Mouse (Mus musculus): ENCODE results near the gene Rimkla.
"Not testable (repeated sequence)": the region's sequence is repeated elsewhere in the genome, so short reads cannot be mapped to it uniquely, and the experiment has no call there.

The Rimkla gene

GRCm38 (mm10) chr4:119492291-119492932 lies at the start of gene Rimkla:
Gene Rimkla, minus strand, starts transcription at chr4:119492628.
- peak in 1 of 2 experiments; percentile 1 for DNase-seq (ENCODE audit: low spot score in 2 of 2)

- no peak for DNase-seq (ENCODE audit: low spot score in 2 of 2)
Measured at GRCm38 (mm10) chr4:119540533-119540890, 48.1 kb upstream of the Rimkla start.

DNA sequence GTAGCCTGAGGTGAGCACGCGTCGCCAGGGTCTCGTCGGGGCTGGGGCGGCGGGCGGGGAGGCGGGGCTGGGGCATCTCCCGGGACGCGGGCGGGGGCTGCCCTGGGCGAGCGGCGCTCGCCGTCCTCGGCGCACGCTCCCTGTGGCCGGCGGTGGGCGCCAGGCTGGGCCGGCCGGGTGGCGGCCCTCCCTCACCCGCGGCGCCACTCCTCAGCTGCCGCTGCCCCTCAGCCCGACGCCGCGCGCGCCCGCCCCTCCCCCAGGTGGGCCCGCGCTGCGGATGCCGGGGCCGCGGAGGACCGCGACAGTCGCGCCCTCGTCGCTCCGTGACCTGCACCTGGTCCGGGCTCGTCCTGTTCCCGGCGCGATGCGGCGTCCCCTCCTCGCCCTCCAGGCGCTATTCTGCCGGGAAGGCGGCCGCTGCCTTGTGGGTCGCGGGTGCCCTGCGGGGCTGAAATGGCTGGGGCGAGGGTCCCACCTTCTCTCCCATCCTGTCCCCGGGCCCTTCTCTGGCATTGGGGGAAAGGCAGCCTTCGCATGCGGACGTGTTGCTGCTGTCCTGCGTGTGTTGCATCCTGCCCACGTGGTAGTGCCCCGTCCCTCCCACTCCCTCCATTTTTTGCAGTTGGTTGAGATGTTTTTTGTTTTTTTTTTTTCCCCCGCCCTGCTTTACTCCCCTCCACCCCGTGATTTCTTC lies 47.6 kb upstream of the Rimkla start:
- peak; percentile 61 to 63 for DNase-seq (ENCODE audit: low spot score in 2 of 2)

DNA sequence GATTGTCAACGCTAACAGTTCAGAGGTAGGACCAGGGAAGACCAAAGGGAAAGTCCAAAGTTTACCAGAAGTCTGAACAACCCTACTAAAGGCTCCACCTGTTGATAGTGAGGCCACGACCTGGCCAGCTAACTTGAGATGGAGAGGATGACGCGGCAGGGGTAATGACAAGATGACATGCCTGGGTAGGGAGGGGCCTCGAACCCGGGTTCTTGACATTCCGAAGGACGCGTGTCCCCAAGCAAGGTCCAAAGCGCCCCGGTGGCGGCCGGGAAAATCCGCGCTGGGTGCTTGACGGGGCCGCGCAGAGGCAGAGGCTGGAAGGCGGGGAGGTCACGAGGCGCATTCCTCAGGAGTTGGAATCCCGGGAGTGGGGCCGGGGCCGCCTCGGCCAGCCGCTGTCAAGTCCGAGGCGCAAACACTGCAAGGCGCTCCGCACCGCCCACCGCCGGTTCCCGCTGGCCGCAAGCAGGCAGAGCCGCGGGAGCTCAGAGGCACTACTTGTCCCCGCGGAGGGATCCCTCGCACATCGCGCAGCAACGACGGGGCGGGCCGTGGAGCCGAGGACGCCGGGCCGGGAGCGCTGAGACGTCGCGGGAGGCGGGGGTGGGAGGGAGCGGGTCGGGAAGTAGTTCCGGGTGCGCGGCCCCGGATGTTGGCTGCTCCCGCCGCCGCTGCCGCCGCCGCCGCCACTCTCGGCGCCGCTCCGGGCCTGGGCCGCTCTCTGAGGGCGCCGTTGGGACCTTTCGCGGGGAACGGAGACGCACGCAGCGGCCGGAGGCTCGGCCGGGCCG lies 46.8 kb upstream of the Rimkla start, which contains the start of gene Frg2f1:
Gene Frg2f1, minus strand, starts transcription at position 499 of the 794 bp plus-strand sequence.
- DNase-seq (ENCODE audit: low spot score in 2 of 2), result peak; percentile 83 to 89

DNA sequence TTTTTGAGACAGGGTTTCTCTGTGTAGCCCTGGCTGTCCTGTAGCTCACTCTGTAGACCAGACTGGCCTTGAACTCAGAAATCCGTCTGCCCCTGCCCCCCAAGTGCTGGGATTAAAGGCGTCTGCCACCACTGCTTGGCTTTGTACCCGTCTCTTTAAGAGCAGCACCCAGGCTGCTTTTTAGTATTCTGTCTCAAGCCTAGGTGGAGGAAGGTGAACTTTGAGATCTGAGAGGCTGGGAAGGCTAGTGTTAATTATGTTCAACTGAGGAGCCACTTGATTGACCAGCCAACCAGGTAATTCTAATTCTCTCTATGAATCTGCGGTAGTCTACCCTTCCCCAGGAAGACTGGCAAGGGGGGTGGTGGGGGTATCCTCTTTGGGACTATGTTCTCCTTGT lies 45.0 kb upstream of the Rimkla start:
- no peak for DNase-seq (ENCODE audit: low spot score in 2 of 2)

GRCm38 (mm10) chr4:119536615-119537014 lies 44.2 kb upstream of the Rimkla start, which contains the start of gene Foxj3:
Gene Foxj3, plus strand, starts transcription at chr4:119537004.
- not testable (repeated sequence) for DNase-seq (ENCODE audit: low spot score in 2 of 2)

DNA sequence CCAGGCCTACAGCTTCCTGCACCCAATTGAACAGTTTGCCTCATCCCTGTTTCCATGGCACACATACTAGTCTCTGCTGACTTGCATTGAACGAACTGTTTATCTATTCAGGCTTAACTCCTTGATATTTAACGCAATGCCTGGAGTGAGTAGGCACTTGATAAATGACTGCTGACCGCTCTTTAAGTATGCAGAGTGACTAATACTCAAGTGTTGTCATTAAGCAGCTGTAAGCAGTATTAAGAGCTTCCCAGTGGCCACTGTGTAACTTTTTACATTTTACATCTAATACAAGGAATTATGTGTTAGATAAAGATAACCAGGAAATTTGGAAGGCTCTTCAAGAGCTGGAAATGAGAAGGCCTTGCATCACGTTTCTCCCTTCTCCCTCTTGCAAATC lies 42.7 kb upstream of the Rimkla start:
- no peak for DNase-seq (ENCODE audit: low spot score in 2 of 2)

GRCm38 (mm10) chr4:119531813-119532212 lies 39.4 kb upstream of the Rimkla start:
- DNase-seq (ENCODE audit: low spot score in 2 of 2), result peak in 1 of 2 experiments; percentile 9

- DNase-seq (ENCODE audit: low spot score in 2 of 2), result no peak
Measured at GRCm38 (mm10) chr4:119526329-119526845, 34.0 kb upstream of the Rimkla start.

DNA sequence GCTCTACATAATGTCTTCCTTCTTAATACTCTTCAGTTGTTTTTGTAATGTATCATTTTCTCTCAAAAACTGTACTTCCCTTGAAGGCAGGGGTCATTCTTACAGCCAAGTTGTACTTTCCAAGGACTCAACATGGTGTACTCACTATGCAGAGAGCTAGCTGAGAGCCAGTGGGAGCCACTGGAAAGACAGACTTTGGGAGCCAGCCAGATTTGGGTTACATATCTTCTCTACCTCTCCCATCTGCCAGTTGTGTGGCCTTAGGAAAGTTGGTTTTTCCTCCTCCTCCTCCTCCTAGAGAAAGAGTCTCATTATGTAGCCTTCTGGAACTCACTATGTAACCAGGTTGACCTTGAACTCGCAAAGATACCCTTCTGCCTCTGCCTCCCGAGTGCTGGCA lies 32.0 kb upstream of the Rimkla start:
- DNase-seq (ENCODE audit: low spot score in 2 of 2), result no peak

DNA sequence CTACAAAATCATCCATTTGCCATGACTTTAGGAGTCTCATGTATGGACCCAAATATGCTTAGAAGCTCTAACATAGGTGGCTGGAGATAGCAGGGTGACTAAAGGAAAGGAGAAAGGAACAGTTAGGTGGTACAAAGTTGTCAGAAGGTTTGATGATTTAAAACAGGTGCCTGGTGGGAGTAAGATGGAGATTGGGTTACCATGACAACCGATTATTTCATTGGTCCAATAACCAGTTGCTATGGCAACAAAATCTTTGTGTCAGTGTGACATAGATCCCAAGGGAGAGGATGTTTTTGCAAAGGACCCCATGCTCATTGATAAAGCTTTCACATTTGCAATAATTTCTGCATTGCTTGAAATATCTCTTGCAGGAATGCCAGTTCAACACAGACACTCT lies 31.6 kb upstream of the Rimkla start:
- DNase-seq (ENCODE audit: low spot score in 2 of 2), result no peak

- no peak for DNase-seq (ENCODE audit: low spot score in 2 of 2)
Measured at GRCm38 (mm10) chr4:119523575-119523974, 31.1 kb upstream of the Rimkla start.

- no peak for DNase-seq (ENCODE audit: low spot score in 2 of 2)
Measured at GRCm38 (mm10) chr4:119512731-119513141, 20.3 kb upstream of the Rimkla start.

DNA sequence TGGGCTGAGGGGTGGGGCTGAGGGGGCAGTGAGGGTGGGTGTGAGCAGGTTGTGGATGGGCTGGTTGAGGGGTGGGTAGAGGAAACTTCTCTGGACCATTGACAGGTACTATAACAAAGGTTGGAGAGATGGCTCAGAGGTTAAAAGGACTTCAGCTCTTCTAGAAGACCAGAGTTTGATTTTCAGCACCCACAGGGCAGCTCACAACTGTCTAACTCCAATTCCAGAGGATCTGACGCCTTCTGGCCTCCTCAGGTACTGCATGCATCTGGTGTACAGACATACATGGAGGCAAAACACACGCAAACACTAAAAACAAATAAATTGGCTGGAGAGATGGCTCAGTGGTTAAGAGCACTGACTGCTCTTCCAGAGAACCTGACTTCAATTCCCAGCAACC lies 19.2 kb upstream of the Rimkla start:
- no peak for DNase-seq (ENCODE audit: low spot score in 2 of 2)

DNA sequence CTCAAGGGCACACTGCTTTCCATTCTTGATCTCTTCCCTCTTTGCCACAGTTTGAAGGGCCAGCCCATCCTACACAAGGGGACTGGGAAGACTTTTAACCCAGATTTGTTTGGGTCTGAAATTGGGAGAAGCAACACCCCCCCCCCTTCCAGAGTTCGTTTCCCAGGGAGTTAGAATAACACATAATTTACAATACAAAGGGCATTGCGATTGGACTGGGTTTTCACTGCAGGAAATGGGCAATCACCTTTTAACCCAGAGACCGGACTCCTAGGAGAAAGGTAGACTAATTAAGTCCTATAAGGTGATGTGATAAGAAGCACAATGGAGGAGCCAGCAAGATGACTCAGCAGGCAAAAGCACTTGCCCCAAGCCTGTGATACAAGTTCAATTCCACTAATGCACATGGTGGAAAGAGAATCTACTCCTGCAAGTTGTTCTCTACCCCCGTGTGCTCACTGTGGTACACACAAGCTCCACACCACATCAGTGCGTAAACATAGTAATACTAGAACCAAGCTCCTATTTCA lies 6.0 kb upstream of the Rimkla start:
- DNase-seq (ENCODE audit: low spot score in 2 of 2), result no peak

DNA sequence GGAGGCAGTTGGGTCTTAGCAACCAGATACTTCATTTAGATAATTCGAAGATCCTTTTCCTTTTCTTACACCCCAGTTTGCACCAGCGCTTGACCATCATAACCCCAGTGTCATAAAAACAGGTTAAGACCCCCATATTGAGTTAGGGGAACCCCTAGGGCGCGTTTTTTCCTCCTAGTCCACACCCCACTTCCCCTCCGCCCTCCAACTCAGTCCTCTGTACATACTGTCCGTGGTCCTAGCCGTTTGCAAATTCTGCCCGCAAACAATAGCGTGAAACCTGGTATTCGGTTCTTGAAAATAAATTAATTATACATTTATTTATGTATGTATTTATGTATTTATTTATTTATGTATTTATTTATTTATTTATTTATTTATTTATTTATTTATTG lies 502 bp upstream of the Rimkla start:
- DNase-seq (ENCODE audit: low spot score in 2 of 2), result no peak

DNA sequence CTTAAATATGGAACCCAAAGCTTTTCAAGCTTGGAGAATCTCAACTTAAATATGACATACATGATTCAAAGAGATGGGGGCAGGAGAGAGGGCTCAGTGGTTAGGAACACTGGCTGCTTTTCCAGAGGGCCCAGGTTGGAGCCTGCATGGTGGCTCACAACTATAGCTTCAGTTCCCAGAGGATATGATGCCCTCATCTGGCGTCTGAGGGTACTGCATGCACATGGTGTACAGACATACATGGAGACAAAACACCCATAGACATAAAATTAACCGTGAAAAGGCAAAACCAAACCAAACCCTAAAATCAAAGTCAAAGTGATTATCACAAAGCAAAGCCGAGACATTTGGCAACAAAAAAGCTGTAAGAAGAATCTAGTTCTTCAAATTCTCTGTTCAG lies 1.6 kb downstream of the Rimkla start:
- DNase-seq (ENCODE audit: low spot score in 2 of 2), result peak in 1 of 2 experiments; percentile 8

DNA sequence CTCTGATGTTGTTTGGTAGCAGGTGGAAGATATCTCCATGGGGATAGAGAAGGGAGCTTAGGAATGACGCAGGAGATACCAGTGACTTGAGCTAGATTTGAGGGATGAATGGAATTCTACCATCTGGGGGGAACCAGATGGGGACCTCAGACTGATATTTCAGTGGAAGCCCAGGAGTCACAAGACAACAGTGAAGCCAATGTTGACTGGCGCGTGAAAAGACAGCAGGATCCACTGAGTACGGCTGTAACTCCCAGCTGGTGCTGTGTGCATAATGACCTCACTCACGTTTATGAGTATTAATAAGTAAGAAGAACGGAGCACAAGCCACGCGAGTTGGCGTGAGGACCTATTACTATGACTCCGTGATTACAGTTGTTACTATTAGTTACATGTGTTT lies 2.8 kb downstream of the Rimkla start:
- DNase-seq (ENCODE audit: low spot score in 2 of 2), result no peak

GRCm38 (mm10) chr4:119484882-119485281 lies 7.5 kb downstream of the Rimkla start:
- no peak for DNase-seq (ENCODE audit: low spot score in 2 of 2)

DNA sequence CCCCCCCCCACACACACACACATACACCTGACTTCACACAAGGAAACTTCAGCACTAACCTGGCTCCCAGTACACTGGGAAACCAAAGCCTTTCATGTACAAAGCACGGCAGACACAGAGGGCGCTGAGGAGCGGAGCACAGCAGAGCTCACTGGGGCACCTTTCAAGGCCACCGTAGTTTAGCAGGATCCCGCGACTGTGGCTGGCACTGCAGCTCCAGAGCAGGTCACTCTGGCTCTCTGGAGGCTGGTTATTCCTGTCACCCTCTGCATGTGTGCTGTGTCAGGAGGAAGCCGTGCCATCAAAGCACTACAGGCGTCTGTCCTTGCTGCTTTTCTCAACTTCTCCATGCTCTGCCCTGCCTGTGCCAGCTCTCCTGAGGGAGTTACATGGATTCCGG lies 9.4 kb downstream of the Rimkla start:
- DNase-seq (ENCODE audit: low spot score in 2 of 2), result no peak

DNA sequence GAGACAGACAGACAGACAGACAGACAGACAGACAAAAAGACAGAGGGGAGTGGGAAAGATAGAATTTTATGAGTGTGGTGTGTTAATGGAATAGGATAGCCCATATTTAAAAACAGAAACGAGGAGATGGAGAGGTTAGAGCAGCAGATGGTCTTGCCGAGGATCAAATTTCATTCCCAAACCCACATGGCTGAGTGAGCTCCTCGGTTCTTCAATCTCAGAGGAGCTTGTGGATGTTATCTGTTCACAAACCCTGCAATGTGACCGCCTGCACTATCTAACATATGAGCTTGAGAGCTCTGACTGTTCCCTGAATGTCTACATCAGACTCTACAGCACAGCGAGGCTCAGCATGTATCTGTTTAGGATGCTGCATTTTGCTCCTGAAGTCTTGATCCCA lies 19.3 kb downstream of the Rimkla start:
- no peak for DNase-seq (ENCODE audit: low spot score in 2 of 2)

- DNase-seq (ENCODE audit: low spot score in 2 of 2), result no peak
Measured at GRCm38 (mm10) chr4:119472545-119472944, 19.9 kb downstream of the Rimkla start.
